Mouse (Mus musculus) neural tube, embryonic 15.5 days (tissue): ENCODE data around the gene Foxp3. TPM values are rescaled to one million over a fixed set of nuclear protein-coding genes. Genes with fewer than 3 reads are reported as not detected.
A peak's percentile ranks its signal among the peaks of the same experiment; 100 is the strongest.

Experiments
- ATAC-seq: fragments of 200-750 bp; cut with Nextera tagmentation; 2 replicates; pipeline ENCODE4 v1.8.0; 2017; ENCODE audit warnings: mild to moderate bottlenecking, moderate TSS enrichment, moderate library complexity; ENCODE audit not compliant: low FRiP score
- H3K27ac ChIP-seq: fragments of 300-500 bp; sonication (generic); replicated peaks from 2 replicates; pipeline ENCODE4 v1.5.1; 2015; ENCODE audit warnings: mild to moderate bottlenecking, inconsistent platforms
- H3K27me3 ChIP-seq: fragments of 300-500 bp; sonication (generic); replicated peaks from 2 replicates; pipeline ENCODE4 v1.6.1; 2015; ENCODE audit warnings: inconsistent platforms
- H3K36me3 ChIP-seq: fragments of 300-500 bp; sonication (generic); 2 replicates; pipeline ENCODE4 v1.6.1; 2015; ENCODE audit warnings: inconsistent platforms
- H3K4me1 ChIP-seq: fragments of 300-500 bp; sonication (generic); 2 replicates; pipeline ENCODE4 v1.6.1; 2015; ENCODE audit warnings: inconsistent platforms
- H3K4me2 ChIP-seq: fragments of 300-500 bp; sonication (generic); 2 replicates; pipeline ENCODE4 v1.6.1; 2015; ENCODE audit warnings: inconsistent platforms, mild to moderate bottlenecking, moderate library complexity
- H3K4me3 ChIP-seq: fragments of 300-500 bp; sonication (generic); replicated peaks from 2 replicates; pipeline ENCODE4 v1.5.1; 2015; ENCODE audit warnings: mild to moderate bottlenecking, inconsistent platforms
- H3K9ac ChIP-seq: fragments of 300-500 bp; sonication (generic); replicated peaks from 2 replicates; pipeline ENCODE4 v1.6.1; 2015; ENCODE audit warnings: mild to moderate bottlenecking, inconsistent platforms
- H3K9me3 ChIP-seq: fragments of 300-500 bp; sonication (generic); replicated peaks from 2 replicates; pipeline ENCODE4 v1.6.1; 2016; ENCODE audit warnings: inconsistent platforms
- WGBS: fragments of 180-500 bp; shearing (Covaris S2); methylation state at CpG from one replicate; pipeline ENCODE4 v1.1.7; 2015; ENCODE audit warnings: mixed read lengths; 5-methylcytosine and 5-hydroxymethylcytosine counted together
- polyA plus RNA-seq: library from polyadenylated mRNA; unstranded; fragments of >200 nt; fragmentation: Nextera tagmentation; extraction: Ambion mirVana; gene quantifications from 2 replicates; pipeline ENCODE4 v1.2.1, GENCODE M21; 2015

Foxp3 gene
- polyA plus RNA-seq, 1 experiment from 2014 or later, result 0.08 TPM

DNA sequence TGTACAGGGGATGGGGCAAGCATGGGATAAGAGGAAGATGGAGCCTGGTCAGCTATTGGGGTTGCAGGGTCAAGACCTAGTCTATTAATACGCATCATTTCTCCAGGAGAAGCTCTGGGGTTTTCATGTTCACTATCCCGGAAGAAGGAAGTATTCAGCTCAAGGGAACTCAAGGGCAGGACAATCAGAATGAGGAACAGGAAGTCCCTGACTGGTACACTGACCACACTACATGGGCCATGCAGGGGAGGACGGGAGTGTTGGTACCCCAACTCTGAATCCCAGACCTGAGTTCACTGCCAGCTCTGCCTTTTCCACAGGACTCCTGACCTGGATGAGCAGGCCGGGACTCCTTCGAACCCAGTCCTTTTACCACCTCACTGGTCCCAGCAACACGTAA lies 59.1 kb downstream of the Foxp3 start:
- Histone ChIP-seq H3K4me3 (no peak overlapping the region), H3K36me3 (no peaks in the 10 kb centered on the region), H3K4me2 (no peak overlapping the region), H3K27ac (no peak overlapping the region), H3K9ac (no peak overlapping the region), H3K4me1 (no peaks in the 10 kb centered on the region), H3K27me3 (no peaks in the 10 kb centered on the region), H3K9me3 (no peaks in the 10 kb centered on the region)
- ATAC-seq, result no peak
- WGBS, result 89% methylated on average over 6 of the region's 6 CpGs

DNA sequence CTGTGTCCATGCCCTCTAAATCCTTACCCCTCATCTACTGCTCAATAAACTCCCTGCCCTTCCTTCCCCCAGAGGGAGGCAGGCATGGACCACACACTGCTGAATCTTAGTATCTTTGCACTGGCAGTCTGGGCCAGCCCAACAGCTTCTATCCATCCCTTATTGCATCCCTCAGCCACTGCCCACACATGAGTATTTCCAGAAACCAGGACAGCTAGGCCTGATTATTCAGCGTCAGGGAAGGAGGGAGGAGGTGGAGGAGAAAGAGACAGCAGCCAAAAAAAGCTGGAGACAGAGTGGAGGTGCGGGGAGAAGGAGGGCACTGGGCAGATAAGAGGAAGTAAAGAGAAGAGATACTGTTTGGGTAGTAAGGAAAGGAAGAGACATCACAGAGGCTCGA lies 61.7 kb downstream of the Foxp3 start:
- H3K36me3 ChIP-seq, result no peaks in the 10 kb centered on the region
- H3K27ac ChIP-seq, result no peak overlapping the region
- H3K4me1 ChIP-seq, result no peaks in the 10 kb centered on the region
- H3K27me3 ChIP-seq, result no peaks in the 10 kb centered on the region
- 74% methylated on average over 3 of the region's 3 CpGs for WGBS
- H3K4me3 ChIP-seq, result no peak overlapping the region
- no peaks in the 10 kb centered on the region for H3K9me3 ChIP-seq
- ATAC-seq, result no peak
- no peak overlapping the region for H3K9ac ChIP-seq
- H3K4me2 ChIP-seq, result no peak overlapping the region

DNA sequence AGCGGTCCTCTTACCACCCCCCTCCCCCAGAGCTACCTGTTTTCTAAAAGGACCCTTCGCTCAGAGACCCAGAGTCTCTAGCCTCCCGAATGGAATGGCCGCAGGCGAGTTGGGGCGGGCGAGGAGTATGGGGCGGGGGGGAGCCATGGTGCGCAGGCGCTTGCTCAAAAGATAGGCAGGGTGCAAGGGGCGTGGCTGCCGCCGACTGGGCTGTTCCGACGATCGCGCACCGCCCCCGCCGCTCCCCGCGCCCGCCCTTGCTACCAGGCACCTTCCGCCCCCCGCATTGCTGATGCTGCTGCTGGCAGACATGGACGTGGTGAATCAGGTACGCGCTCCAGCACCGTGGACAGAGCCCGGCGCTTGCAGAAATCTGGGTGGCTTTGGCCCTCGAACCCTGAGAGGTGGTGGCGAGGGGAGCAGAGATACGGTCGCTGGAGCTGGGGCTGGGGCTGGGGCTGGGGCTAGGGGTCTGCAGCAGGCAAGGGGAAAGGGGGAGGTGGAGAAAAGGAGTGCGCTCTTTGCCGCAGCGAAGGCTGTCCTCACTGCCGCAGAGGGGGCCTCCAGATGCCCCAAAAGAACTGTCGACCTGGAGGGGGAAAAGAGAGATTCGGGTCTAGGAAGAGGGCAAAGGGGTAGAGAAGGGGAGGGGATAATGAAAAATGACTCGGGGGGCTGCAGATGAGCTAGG lies 65.1 kb downstream of the Foxp3 start, which contains the start of gene Syp:
Gene Syp (plus strand): TSS at position 71 of the 691 bp plus-strand sequence.
- H3K9me3 ChIP-seq, result no peaks in the 10 kb centered on the region
- 15% methylated on average over 36 of the region's 42 CpGs for WGBS
- H3K27ac ChIP-seq, result peak within 1 kb of the TSS; percentile 78
- 0 out of 2 replicates have a peak, but pooled peaks cover 3% of the 10 kb centered on the region for H3K36me3 ChIP-seq
- ATAC-seq, result peak; percentile 90
- peak within 1 kb of the TSS; percentile 60 for H3K4me2 ChIP-seq
- peaks cover 6% of the 10 kb centered on the region for H3K4me1 ChIP-seq
- no peaks in the 10 kb centered on the region for H3K27me3 ChIP-seq
- peak within 1 kb of the TSS; percentile 41 for H3K9ac ChIP-seq
- H3K4me3 ChIP-seq, result peak within 1 kb of the TSS; percentile 49

DNA sequence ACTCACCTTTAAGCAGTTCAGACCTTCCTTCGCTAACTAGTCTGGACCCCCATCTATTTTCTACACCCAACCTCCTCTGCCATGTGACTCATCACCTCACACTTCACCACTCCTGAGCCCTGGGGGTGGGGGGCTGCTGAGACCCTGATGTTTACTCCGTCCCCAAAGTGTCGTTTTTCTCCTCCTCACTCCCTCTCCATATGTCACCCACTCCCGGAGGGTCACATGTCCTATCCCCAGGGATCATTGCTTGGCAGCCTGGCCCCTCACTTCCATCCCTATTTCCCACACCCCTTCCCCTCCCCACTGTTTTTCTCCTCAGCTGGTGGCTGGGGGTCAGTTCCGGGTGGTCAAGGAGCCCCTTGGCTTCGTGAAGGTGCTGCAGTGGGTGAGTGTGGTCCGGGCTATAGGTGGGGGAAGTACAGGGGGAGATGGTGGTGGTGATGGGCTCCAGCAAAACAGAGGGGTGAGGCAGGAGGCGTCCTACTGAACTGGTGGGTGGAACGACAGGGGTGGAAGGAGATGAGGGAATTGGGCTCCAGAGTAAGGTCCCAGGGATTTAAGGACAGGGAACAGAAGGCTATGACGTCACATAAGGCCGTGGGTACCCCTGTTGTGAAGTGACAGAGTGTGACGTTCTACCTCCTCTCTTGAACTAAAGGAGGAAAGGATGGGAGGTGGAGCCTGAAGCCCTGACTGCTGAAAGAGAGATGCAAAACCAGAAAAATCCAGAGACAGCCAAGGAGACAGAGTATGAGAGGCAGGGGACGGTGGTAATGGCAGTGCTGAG lies 66.3 kb downstream of the Foxp3 start:
- Histone ChIP-seq H3K4me2 (peak overlapping the region; percentile 60), H3K27me3 (no peaks in the 10 kb centered on the region), H3K4me3 (peak overlapping the region; percentile 49), H3K4me1 (peaks cover 6% of the 10 kb centered on the region), H3K9ac (peak overlapping the region; percentile 41), H3K27ac (peak overlapping the region; percentile 78), H3K36me3 (peaks cover 8% of the 10 kb centered on the region; the same call in 1 of the 2 replicates), H3K9me3 (no peaks in the 10 kb centered on the region)
- 25% methylated on average over 13 of the region's 13 CpGs for WGBS
- ATAC-seq, result peak; percentile 46

DNA sequence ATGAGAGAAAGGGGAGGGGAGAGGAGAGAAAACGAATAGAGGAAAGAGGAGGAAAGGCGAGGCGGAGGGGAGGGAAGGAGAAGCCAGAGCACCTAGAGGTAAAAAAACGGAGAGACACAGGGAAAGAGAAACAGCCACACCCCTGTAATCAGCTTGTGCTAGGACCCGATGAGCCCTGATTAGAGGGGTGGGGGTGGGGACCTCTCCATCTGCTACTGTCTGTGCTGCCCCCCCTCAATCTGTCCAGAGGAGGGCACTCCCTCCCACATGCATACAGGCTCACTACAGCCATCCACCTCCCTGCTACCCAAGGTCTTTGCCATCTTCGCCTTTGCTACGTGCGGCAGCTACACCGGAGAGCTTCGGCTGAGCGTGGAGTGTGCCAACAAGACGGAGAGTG lies 67.3 kb downstream of the Foxp3 start:
- no peaks in the 10 kb centered on the region for H3K9me3 ChIP-seq
- peaks cover 6% of the 10 kb centered on the region for H3K4me1 ChIP-seq
- H3K9ac ChIP-seq, result no peak overlapping the region
- 44% methylated on average over 12 of the region's 12 CpGs for WGBS
- peaks cover 9% of the 10 kb centered on the region; the same call in 1 of the 2 replicates for H3K36me3 ChIP-seq
- ATAC-seq, result no peak
- no peaks in the 10 kb centered on the region for H3K27me3 ChIP-seq
- H3K4me2 ChIP-seq, result peak overlapping the region; percentile 60
- H3K4me3 ChIP-seq, result peak overlapping the region; percentile 23
- H3K27ac ChIP-seq, result no peak overlapping the region

Other genes with a start within 250 kb of the Foxp3 start
- 2.1 and 2.3 TPM in 2 replicates for gene Usp27x, start 197.8 kb upstream of the Foxp3 start, polyA plus RNA-seq
- 6.0 and 7.5 TPM in 2 replicates for gene Ppp1r3f, start 639 bp downstream of the Foxp3 start, polyA plus RNA-seq
- 28.4 and 29.5 TPM in 2 replicates for gene Ccdc22, start 31.9 kb downstream of the Foxp3 start, polyA plus RNA-seq
- gene Cacna1f, start 33.4 kb downstream of the Foxp3 start, polyA plus RNA-seq, result 0.24 and 0.35 TPM in 2 replicates
- gene Syp, start 64.8 kb downstream of the Foxp3 start, polyA plus RNA-seq, result 195 and 223 TPM in 2 replicates
- 1.7 and 3.8 TPM in 2 replicates for gene Prickle3, start 83.6 kb downstream of the Foxp3 start, polyA plus RNA-seq
- 20.3 and 50.6 TPM in 2 replicates for gene Plp2, start 97.7 kb downstream of the Foxp3 start, polyA plus RNA-seq
- 0.13 TPM in 1 of 2 replicates, not detected in the other for gene Magix, start 107.6 kb downstream of the Foxp3 start, polyA plus RNA-seq
- 46.0 and 46.5 TPM in 2 replicates for gene Gpkow, start 123.5 kb downstream of the Foxp3 start, polyA plus RNA-seq
- 34.6 and 34.9 TPM in 2 replicates for gene Wdr45, start 140.7 kb downstream of the Foxp3 start, polyA plus RNA-seq
- 1.4 TPM in 1 of 2 replicates, not detected in the other for gene Gm45208, start 148.6 kb downstream of the Foxp3 start, polyA plus RNA-seq
- 128 and 132 TPM in 2 replicates for gene Praf2, start 154.8 kb downstream of the Foxp3 start, polyA plus RNA-seq
- gene Ccdc120, start 177.3 kb downstream of the Foxp3 start, polyA plus RNA-seq, result 50.8 and 56.3 TPM in 2 replicates
- 24.7 and 25.2 TPM in 2 replicates for gene Tfe3, start 188.9 kb downstream of the Foxp3 start, polyA plus RNA-seq
- gene Gripap1, start 216.1 kb downstream of the Foxp3 start, polyA plus RNA-seq, result 63.0 and 67.4 TPM in 2 replicates
- 5.7 and 6.5 TPM in 2 replicates for gene Kcnd1, start 248.6 kb downstream of the Foxp3 start, polyA plus RNA-seq